Mouse (Mus musculus) liver, embryonic 14.5 days (tissue): Measurements from ENCODE around the gene Agtrap. TPM values are rescaled to one million over a fixed set of nuclear protein-coding genes. Genes with fewer than 3 reads are reported as not detected.
A peak's percentile ranks its signal among the peaks of the same experiment; 100 is the strongest.

Source experiments
- ATAC-seq: fragments of 200-750 bp; cut with Nextera tagmentation; 2 replicates; pipeline ENCODE4 v1.8.0; 2017; ENCODE audit warnings: moderate number of reproducible peaks, mild to moderate bottlenecking, moderate library complexity; ENCODE audit not compliant: insufficient read depth
- DNase-seq, 3 experiments: peaks; one replicate each; pipeline ENCODE4 v3.0.0-alpha.2; 2012 to 2013; ENCODE audit warnings: low read depth in 3 of 3, low spot score in 3 of 3
- H3K27ac ChIP-seq: fragments of 300-500 bp; sonication (generic); 2 replicates; pipeline ENCODE4 v1.5.1; 2014; ENCODE audit warnings: moderate library complexity, mild to moderate bottlenecking, control low read depth, inconsistent platforms
- H3K27me3 ChIP-seq: fragments of 300-500 bp; sonication (generic); 2 replicates; pipeline ENCODE4 v1.6.1; 2014; ENCODE audit warnings: mild to moderate bottlenecking, low read length, moderate library complexity; ENCODE audit not compliant: control insufficient read depth, insufficient read depth
- H3K36me3 ChIP-seq: fragments of 300-500 bp; sonication (generic); replicated peaks from 2 replicates; pipeline ENCODE4 v1.6.1; 2014; ENCODE audit warnings: low read depth; ENCODE audit not compliant: control insufficient read depth, insufficient read depth
- H3K4me1 ChIP-seq, 2 experiments: fragments of 200-500 bp in 1 of 2; fragments of 300-500 bp in 1 of 2; sonication (generic) in 1 of 2; replicated peaks; 2 replicates each; pipeline ENCODE4 v1.6.1; 2012 to 2014; ENCODE audit warnings: antibody characterized with exemption in 1 of 2, inconsistent platforms in 1 of 2, low read length in 1 of 2; ENCODE audit not compliant: control insufficient read depth in 2 of 2, insufficient read depth in 2 of 2
- H3K4me2 ChIP-seq: fragments of 300-500 bp; sonication (generic); 2 replicates; pipeline ENCODE4 v1.6.1; 2014; ENCODE audit warnings: low read depth, mild to moderate bottlenecking, control low read depth, moderate library complexity
- H3K4me3 ChIP-seq, 2 experiments: fragments of 200-500 bp in 1 of 2; fragments of 300-500 bp in 1 of 2; sonication (generic) in 1 of 2; 2 replicates each; pipeline ENCODE4 v1.5.1; 2012 to 2014; ENCODE audit warnings: low read depth in 2 of 2, low read length in 2 of 2, mild to moderate bottlenecking in 2 of 2, control low read depth in 1 of 2, inconsistent platforms in 1 of 2, moderate library complexity in 1 of 2; ENCODE audit not compliant: insufficient read depth in 1 of 2
- H3K9ac ChIP-seq: fragments of 300-500 bp; sonication (generic); replicated peaks from 2 replicates; pipeline ENCODE4 v1.6.1; 2014; ENCODE audit warnings: mild to moderate bottlenecking, control low read depth, moderate library complexity
- H3K9me3 ChIP-seq: fragments of 300-500 bp; sonication (generic); 2 replicates; pipeline ENCODE4 v1.6.1; 2016; ENCODE audit warnings: low read length, mixed read lengths; ENCODE audit not compliant: control insufficient read depth
- CTCF ChIP-seq: IDR thresholded peaks from 2 replicates; pipeline ENCODE4 v1.5.1; 2016; ENCODE audit warnings: antibody characterized with exemption, low read depth, control low read depth
- EP300 ChIP-seq: IDR thresholded peaks from 2 replicates; pipeline ENCODE4 v1.6.1; 2016; ENCODE audit warnings: antibody characterized with exemption, low read depth
- WGBS: fragments of 180-500 bp; shearing (Covaris S2); extraction: QIAGEN DNeasy Blood & Tissue Kit; methylation state at CpG from one replicate; pipeline ENCODE4 v1.1.7; 2014; ENCODE audit not compliant: insufficient replicate concordance; 5-methylcytosine and 5-hydroxymethylcytosine counted together
- polyA plus RNA-seq, 2 experiments: library from polyadenylated mRNA; depleted of rRNA in 1 of 2; stranded (reverse) in 1 of 2; unstranded in 1 of 2; fragments of >200 nt; fragmentation: Nextera tagmentation in 1 of 2; extraction: Ambion mirVana in 1 of 2; gene quantifications; 2 replicates each; pipeline versions ENCODE4 v1.2.1 to v1.2.3; 2012 to 2014

Gene Agtrap
- polyA plus RNA-seq, 2 experiments, result 4.1 to 9.9 TPM

- DNase-seq (no peak), ATAC-seq (no peak)
- WGBS, result 78% methylated on average over 9 of the region's 9 CpGs
- TF ChIP-seq EP300 (no peak), CTCF (no peak)
- Histone ChIP-seq H3K27ac (no peak overlapping the region), H3K4me1 (no peaks in the 10 kb centered on the region), H3K36me3 (peaks cover 6% of the 10 kb centered on the region), H3K27me3 (no peaks in the 10 kb centered on the region), H3K9ac (no peak overlapping the region; the same call in 1 of the 2 replicates), H3K4me3 (no peak overlapping the region), H3K4me2 (no peak overlapping the region), H3K9me3 (no peaks in the 10 kb centered on the region)
Observed at GRCm38 (mm10) chr4:148061086-148061480, 26.7 kb downstream of the Agtrap start.

GRCm38 (mm10) chr4:148060120-148061085 lies 27.4 kb downstream of the Agtrap start:
- H3K27me3 ChIP-seq, result no peaks in the 10 kb centered on the region
- no peaks in the 10 kb centered on the region for H3K4me1 ChIP-seq
- no peak overlapping the region for H3K27ac ChIP-seq
- DNase-seq (no peak), ATAC-seq (peak; percentile 51)
- H3K9me3 ChIP-seq, result no peaks in the 10 kb centered on the region
- WGBS, result 44% methylated on average over 13 of the region's 13 CpGs
- H3K4me2 ChIP-seq, result no peak overlapping the region
- H3K9ac ChIP-seq, result no peak overlapping the region
- no peak overlapping the region for H3K4me3 ChIP-seq
- TF ChIP-seq EP300, result no peak
- TF ChIP-seq CTCF, result peak; percentile 90
- H3K36me3 ChIP-seq, result peaks cover 13% of the 10 kb centered on the region

GRCm38 (mm10) chr4:148058993-148059392 lies 28.8 kb downstream of the Agtrap start:
- DNase-seq (no peak), ATAC-seq (no peak)
- Histone ChIP-seq H3K4me2 (no peak overlapping the region), H3K9ac (no peak overlapping the region), H3K36me3 (peaks cover 23% of the 10 kb centered on the region), H3K4me3 (no peak overlapping the region), H3K27ac (no peak overlapping the region), H3K4me1 (no peaks in the 10 kb centered on the region), H3K9me3 (no peaks in the 10 kb centered on the region), H3K27me3 (no peaks in the 10 kb centered on the region)
- WGBS, result 81% methylated on average over 6 of the region's 6 CpGs
- no peak for TF ChIP-seq EP300
- no peak for TF ChIP-seq CTCF

GRCm38 (mm10) chr4:148058218-148058819 lies 29.5 kb downstream of the Agtrap start:
- no peaks in the 10 kb centered on the region for H3K9me3 ChIP-seq
- H3K4me1 ChIP-seq, result no peaks in the 10 kb centered on the region
- ATAC-seq (no peak), DNase-seq (no peak)
- no peak overlapping the region for H3K9ac ChIP-seq
- no peak overlapping the region for H3K4me3 ChIP-seq
- H3K36me3 ChIP-seq, result peaks cover 29% of the 10 kb centered on the region
- 85% methylated on average over 9 of the region's 9 CpGs for WGBS
- no peak for TF ChIP-seq EP300
- TF ChIP-seq CTCF, result no peak
- no peak overlapping the region for H3K4me2 ChIP-seq
- H3K27me3 ChIP-seq, result no peaks in the 10 kb centered on the region
- no peak overlapping the region for H3K27ac ChIP-seq

- Histone ChIP-seq H3K36me3 (peaks cover 30% of the 10 kb centered on the region), H3K4me1 (no peaks in the 10 kb centered on the region), H3K4me2 (no peak overlapping the region), H3K9me3 (no peaks in the 10 kb centered on the region), H3K4me3 (no peak overlapping the region), H3K27me3 (no peaks in the 10 kb centered on the region), H3K9ac (no peak overlapping the region), H3K27ac (no peak overlapping the region)
- TF ChIP-seq EP300, result no peak
- TF ChIP-seq CTCF, result peak; percentile 53
- DNase-seq (no peak), ATAC-seq (no peak)
- 54% methylated on average over 5 of the region's 5 CpGs for WGBS
Observed at GRCm38 (mm10) chr4:148057661-148058209, 30.1 kb downstream of the Agtrap start.
